Mouse (Mus musculus) CD4-positive helper T cell, adult 2 months (primary cell): ENCODE measurements around the gene Etnk2.
A peak's percentile ranks its signal among the peaks of the same experiment; 100 is the strongest.

Experiments used
- DNase-seq: peaks from one replicate; pipeline ENCODE4 v3.0.0-alpha.2; 2012; ENCODE audit warnings: low read depth, missing footprints, low spot score

The Etnk2 gene

DNA sequence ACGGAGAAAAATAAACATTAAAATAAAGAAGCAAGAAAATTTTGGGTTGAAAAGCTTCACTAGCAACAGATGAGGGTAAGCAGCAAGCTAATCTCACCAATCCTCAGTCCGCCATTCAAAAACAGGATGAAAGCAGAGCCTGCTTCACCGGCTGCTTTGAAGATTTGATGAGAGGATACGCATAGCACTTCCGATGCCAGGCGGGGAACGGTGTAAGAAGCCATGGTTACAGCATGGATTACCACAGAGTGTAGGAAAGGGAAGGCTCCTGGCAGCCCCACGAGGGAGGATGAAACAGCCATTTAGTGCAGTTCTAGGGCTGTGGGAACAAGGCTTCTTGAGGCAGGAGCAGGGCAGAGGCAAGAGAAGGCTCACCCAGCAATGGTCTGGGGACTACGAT is 11.6 kb upstream of the Etnk2 start:
- no peak for DNase-seq

DNA sequence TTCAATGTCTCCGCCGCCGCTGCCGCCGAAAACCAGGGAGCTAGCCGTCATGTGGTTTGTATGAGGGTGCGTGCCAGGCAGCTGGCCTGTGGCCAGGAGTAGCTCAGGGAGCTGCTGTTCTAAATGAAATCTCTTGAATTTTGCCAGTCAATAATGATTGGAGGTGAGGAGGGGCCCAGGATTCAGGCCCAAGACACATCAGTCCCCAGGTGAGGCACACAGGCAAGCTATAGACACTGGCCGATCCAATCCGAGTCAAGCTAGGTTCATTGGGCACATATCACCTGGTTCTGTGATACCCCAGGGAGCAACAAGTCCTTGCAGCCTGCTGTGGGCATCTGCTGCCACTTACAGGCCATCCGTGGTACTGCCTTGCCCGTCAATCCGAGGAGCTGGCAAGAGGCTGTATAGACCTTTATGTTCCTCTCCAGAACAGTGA is 10.0 kb upstream of the Etnk2 start:
- DNase-seq: peak; percentile 41

DNA sequence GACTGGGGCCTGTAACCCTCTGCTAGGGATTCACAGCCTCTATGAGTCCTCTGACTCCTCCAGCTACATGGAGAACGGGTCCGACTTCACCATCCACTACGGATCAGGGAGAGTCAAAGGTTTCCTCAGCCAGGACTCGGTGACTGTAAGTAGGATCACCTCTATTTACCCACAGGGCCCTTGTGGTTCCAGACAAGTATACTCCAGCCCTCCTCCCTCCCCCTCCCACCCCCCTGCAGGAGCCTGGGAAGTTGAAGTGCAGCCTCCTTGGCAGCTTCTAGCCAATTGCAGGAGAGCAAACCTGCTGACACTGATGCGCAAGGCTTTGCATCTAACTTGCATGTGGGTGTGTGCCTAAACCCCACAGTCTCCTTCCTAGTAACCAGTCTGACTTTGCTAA is 7.9 kb upstream of the Etnk2 start:
- no peak for DNase-seq

DNA sequence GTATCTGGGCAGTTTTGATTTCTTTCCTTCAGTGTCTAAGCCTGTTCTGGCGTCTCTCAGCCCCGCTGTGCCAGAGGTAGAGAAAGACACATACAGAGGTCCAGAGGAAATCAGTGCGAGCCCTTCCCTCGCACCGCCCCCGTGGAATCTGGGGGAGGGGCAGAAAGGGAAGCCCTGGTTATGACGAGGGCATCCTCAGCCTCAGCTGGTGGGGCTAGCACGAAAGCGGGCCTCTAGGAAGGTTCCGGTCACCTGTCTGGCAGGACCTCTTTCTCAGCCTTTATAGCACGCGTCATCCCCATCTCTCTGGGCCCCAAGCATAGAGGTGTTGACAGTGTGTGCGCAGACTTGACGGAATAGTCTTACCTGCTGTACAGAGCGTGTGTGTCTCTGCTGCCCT is 7.5 kb upstream of the Etnk2 start:
- no peak for DNase-seq

DNA sequence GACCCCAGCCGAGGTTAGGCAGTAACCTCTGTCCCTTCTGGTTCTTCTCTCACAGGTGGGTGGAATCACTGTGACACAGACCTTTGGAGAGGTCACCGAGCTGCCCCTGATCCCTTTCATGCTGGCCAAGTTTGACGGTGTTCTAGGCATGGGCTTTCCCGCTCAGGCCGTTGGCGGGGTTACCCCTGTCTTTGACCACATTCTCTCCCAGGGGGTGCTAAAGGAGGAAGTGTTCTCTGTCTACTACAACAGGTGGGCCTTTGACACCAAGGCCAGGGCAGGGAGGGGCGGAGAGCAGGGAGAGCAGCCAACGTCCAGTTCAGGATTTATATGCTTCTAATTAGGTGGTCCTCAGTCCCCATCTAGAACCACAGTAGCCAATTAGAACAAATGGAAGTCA is 7.0 kb upstream of the Etnk2 start:
- no peak for DNase-seq

DNA sequence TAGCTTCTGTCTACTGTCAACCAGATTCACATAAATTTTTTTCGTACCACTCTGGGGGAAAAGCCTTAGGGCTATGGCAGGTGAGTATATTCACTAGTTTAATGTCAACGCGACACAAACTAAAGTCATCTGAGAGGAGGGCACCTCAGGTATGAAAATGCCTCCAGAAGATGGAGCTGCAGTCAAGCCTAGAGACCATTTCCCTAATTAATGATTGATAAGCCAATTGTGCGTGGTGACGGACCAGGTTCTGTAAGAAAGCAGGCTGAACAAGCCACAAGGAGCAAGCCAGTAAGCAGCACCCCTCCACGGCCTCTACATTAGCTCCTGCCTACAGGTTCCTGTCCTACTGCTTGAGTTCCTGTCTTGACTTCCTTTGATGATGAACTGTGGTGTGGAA is 2.4 kb upstream of the Etnk2 start:
- no peak for DNase-seq

DNA sequence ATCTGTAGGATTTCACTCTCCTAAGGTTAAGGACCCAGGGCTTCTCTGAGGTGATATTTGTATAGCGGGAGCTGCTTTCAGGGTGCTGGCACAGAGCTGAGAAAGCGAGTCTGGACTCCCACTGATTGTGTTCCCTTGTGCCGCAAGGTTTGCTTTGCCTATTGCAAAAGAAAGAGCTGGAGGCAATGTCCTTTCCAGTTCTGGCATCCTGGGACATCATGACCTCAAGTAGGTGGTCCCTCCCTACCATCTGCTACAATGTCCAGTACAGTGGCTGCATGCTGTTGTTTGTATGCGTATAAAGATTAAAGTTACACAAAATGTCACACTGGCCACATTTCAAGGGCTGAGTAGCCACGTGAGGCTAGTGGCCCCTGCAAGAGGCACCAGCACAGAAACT is 1.3 kb upstream of the Etnk2 start:
- no peak for DNase-seq

DNA sequence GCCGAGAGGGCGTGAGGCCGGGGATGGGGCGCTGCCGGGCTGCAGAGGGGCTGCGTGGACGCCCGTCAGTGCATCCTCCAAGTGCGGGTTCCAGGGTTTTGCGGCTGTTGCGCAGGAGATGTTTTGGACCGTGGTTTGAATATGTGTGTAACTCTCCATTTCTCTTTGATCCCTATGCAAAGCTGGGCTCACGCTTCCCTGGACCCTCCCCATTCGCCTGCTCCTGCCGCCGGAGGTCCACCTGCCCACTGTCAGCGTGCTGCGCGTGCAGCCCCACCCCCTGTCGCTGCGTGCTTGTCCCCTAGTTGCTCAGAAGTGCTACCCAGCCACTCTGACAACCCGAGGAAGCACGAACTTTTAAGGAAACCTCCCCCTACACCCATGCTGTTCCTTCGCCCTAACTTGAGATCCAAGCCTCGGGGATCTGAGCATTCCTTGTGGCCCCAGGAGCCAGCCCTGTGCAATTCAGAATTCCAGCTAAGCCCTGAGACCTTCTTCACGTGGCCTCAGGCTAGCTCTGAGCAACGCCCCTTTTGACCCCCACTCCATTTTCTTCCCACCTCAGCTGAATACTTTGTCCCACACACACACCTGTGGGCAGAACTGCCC is 754 bp downstream of the Etnk2 start:
- no peak for DNase-seq

DNA sequence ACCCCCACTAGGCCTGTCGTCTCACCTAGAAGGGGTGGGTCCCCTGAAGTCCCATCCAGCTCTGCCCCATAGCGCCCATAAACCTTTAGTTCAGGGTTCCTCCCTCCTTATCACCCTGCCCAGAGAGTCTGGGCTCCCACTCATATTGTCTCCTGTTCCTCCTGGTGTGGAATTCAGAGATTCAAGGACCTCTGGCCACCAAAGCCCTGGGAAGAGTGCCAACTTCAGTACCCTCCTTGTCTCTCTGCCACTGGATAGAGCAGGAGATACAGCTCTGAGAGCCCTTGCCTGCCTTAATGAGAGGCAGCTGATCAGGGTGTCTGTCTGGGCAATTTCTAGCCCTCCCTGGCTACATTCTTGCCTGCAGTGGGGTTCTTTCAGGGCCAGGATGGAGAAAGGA is 1.5 kb downstream of the Etnk2 start:
- no peak for DNase-seq

DNA sequence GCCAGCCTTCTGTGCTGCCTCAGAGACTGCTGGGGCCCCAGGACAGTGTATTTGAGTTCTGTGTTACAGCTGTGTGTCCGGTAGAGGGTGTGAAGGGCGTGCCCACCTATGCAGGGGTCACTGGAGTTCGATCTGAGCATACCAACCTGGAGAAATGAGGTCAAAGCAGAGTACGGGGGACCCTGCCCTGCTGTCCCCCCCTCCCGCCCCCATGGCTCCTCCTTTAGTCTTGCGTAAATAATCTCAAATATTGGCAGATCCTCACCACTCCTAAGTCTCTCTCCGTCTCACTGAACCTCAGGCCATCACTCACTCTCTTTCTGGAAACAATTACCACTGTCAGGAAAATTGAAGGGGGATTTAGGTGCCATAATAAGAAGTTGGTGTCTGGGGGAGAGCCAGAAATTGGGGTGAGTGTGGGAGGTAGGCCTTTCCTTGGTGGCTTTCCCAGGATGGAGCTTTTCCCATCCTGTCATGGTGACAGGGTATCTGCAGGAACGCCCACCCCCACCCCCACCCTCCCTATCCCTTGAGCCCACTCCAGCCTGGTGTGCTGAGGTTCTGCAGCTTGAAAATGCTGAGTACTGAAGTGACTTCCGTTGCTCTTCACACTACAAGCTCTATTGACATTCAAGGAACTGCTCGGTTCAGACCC is 3.7 kb downstream of the Etnk2 start:
- DNase-seq: no peak

DNA sequence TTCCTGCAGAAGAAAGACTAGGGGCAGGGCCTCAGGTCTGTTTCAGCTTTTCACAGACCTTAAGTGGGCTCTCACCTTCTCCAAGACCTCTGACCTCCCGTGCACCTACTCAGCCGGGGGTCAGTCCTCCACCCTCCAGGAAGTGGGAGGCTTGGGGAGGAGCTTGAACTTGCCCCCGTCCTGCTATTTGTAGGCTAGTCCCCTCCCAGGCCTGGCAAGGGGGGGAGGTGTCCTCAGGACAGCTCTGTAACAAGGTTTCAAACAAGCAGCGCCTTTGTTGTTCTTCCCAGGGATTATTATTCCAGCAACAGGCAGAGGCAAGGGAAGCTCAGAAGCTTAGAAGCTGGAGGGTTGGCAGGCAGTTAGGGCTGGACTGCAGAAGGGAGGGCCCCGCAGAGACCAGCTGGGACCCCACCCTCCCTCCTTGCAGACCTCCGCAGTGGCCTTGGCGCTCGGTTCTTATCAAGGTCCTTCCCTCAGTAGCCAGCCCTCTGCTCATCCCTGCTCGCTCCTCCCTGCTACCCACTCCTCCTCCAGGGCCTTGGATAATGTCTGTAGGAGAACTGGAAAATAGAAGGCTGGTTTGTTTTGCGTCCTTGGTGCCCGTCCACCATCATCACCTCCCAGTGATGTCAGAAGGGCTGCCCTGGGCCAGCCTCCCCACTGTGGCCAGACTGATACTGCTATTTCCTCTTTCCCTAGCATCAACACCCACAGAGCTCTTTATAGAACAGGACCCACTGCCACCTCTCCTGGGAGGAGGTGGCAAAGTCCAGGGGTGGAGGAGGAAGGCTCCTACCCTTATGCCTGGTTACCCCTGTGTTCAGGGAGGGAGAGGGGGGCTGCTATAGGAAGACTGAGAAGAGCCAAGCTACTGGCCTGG is 4.5 kb downstream of the Etnk2 start:
- no peak for DNase-seq

DNA sequence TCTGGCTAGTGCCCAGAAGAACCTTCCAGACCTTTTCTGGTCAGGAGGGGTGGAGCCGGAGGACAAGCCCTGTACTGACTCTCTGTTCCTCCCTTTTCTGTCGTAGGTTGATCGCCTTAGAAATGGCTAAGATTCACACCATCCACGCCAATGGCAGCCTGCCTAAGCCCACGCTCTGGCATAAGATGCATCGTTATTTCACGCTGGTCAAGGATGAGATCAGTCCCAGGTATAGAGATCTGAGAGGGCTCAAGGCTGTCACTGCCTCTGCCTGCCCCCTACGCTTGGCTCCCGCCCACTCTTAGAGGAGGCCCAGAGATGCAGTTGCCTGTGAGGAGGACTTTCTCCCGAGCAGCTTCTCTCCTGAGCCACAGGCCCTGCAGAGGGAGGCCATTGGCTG is 5.3 kb downstream of the Etnk2 start:
- no peak for DNase-seq

DNA sequence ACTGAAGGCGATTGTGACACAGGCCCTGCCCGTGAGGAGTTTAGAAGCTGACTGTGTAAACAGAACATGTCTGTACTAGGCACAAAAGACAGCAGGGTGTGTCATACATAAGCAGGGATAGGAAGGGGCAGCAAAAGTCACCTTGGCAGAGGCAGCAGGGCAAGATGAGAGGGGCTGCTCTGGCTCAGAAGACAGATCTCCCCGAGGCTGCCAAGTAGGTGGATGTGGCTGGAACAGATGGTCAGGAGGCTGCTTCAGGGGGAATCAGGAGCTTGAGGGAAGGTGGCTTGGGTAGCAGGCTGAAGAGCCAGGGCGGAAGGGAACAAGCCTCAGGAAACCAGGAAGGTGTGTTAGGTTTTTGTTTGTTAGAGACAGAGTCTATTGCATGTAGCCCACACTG is 7.0 kb downstream of the Etnk2 start:
- DNase-seq: no peak

DNA sequence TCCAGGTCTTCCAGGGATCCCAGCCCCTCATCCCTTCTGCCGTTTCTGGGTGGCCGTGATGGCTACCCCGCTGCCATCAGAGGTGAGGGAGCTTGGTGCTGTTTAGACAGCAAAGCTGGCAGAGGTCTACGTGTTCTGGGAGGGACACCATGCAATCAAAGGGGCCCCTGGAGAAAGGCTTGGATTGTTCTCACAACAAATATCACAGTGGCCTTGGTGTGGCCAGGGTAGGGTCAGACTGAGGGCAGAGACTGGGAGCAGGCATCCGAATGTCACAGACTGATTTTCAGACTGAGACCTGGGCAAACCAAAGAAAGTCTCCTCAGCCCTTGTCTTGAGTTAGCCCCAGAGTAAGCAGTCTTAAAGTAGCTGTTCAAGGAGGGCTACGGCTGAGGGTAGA is 8.1 kb downstream of the Etnk2 start:
- no peak for DNase-seq

DNA sequence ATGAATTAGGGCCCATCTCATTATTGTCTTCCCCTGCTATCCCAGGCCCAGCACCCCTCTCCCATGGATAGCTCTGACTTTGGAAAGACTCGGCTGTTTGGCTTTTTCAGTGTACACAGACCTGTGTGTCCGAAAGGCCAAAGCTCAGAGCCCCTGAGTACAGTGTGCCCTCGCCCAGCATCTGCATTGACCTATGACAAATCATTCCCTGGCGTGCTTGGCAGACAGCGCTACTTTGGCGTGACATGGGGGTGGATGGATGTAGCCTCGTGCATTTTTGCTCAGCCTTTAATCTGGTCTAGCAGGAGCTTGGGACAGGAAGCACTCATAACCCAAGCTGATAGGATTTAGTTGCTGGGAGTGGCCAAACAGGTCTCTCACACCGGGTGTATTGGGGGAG is 8.7 kb downstream of the Etnk2 start:
- no peak for DNase-seq

DNA sequence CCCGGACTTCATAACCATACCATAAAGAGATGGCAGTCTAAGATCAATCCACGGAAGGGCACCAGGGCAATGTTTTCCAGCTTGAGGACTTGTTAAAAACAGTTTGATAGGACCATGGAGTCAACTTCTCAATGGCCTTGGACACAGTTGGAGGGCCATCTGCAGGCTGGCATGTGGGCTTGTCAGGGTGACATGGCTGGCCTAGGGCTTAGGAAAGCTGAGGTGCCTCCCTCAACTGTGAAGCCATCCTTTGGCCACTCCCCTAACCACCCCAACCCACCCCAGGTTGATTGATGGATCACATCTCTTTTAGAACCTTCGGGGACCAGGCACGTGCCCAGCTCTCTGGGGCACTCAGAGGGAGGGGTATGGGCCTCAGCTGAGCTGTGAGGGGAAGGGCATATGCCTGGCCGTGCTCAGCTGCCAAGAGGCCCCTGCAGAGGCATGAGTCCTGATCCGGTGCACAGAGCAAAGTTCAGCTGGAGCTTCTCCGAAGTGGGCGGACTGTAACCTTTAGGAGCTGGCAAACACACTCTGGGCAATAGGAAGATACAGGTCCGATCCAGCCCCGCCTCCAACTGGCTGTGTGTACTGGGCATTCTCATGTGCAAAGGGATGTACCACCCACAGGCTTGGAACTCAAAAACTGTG is 12.4 kb downstream of the Etnk2 start:
- DNase-seq: no peak

DNA sequence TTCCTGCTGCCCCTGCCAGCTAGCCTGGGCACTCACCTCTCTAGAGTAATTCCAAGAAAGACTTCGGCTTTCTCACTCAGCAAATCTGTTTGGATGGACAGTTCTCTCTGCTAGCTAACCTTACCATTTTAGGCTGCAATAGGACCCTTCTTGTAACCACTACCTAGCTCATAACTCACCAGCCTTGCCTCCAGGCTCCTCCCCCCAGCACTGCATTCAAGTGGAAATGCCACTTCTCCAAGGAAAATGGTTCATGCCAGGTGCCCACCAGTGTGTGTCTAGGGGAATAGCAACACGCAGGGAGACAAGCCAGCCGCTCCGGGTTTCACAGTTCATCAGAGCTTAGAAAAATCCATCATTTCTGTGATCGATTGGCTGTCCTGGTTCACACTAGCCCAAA is 14.2 kb downstream of the Etnk2 start:
- no peak for DNase-seq

DNA sequence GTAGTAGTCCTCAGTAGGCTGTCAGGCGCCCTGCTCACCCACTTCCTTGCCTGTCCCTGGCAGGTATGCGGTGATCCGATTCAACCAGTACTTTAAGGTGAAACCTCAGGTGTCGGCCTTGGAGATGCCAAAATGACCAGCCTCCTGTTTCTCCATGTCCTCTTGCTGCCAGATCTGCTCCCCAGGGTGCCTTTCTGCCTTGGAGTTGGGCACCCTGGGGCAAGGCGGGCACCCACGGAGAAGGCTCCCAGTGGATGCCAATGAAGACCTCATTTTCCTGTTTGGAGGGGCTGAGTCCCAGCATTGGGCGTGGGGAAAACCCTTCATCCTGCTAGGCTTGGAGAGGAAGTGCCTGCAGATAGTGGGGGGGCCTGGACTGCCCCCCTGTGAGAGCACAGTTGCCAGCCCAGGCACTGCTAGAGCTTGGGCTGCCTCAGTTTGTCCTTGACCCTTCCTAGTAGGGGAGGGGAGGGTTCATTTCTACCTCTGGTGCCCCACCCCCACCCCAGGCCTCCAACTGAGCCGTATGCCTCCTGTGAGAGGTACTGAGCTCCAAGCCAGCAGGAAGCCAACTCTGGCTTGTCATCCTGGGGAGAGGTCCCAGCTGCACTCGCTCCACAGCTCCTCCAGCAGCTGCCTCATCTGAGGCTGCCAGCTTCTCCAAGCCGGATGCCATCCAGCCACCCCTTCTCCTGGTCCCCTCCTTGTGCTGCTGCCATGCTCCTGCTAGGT is 16.0 kb downstream of the Etnk2 start:
- no peak for DNase-seq

DNA sequence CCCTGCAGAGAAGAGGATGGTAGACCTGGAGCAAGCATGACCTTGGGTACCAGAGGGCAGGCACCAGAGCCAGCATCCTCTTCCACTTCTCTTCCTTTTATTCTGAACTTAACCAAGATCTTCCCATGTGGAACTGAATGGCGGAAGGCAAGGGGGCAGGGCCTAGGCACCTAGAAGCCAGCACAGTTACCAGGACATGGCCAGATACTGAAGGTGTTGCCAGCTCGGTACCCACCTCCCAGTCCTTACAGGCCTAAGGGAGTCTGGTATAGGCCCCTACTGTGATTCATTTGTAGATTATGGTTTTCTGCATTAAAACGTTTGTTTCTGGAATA is 16.6 kb downstream of the Etnk2 start:
- no peak for DNase-seq

DNA sequence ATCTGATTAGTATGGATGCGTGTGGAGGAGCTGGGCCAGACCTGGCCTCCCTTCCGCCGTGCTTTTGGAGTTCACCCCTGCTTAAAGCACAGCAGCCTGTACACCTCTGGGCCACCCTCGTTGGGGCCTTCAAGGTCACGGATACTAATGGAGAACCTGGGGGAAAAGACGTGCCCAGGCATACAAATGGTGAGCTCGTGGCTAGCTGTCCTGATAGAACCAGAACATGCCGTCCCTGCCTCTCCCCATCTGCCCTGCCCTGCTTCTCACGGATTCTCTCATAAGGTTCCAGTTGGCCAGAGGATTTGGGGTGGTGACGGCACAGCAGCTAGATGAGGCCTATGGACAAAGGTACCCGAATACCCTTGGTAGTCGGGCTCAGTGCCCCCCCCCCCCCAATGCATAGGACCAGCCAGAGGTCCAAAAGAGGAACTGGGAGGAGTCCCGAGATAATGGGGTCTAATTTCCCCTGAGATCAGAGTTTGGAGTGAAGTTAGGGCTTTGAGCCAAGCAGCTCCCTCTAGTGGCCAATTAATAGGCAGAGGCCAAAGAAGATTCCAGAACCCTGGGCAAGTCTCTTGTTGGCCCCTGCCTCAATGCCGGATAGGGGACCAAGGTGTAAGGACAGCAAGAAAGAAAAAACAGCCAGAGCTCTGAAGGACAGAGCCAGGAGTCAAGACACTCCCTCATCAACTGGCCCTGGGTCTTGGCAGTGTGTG is 17.1 kb downstream of the Etnk2 start:
- DNase-seq: peak; percentile 39

DNA sequence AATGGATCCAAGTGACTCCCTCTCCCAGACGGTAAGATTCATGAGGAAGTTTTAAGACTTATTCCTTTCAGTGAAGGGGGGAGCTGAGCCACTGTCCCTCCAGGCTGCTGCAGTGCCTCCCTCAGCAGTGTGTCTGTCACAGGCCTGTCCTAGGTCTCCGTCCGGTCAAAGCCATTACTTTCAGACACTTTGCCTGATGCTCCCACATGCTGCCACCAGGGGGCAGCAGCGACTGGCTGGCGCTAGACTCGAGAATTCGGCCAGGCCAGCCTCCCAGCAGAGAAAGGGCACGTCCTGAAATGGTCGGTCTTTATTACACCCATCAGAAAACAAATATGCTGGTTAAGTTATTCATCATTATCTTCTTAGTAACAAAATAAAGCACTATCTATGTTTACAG is 18.6 kb downstream of the Etnk2 start:
- peak; percentile 70 for DNase-seq
